Mouse (Mus musculus): ENCODE results near the gene Cyp1a2. TPM values are rescaled to one million over a fixed set of nuclear protein-coding genes. Genes with fewer than 3 reads are reported as not detected.

Cyp1a2 gene
- polyA plus RNA-seq, 1 experiment from 2014 or later, result not detected

GRCm38 (mm10) chr9:57655749-57656148 is 27.8 kb downstream of the Cyp1a2 start:
- Histone ChIP-seq H3K27me3 (peaks cover 13% of the 10 kb centered on the region; the same call in 1 of the 2 replicates), H3K9ac (replicated peaks) (peak overlapping the region; percentile 43; the same call in 1 of the 2 replicates), H3K4me1 (peaks cover 28% of the 10 kb centered on the region), H3K4me2 (replicated peaks) (peak overlapping the region; percentile 45), H3K36me3 (no peaks in the 10 kb centered on the region), H3K27ac (replicated peaks) (no peak overlapping the region), H3K9me3 (no peaks in the 10 kb centered on the region), H3K4me3 (no peak overlapping the region)
- WGBS, result 3% methylated on average over 11 of the region's 11 CpGs
- ATAC-seq (ENCODE audit: low FRiP score, low read depth), result peak; percentile 69; the same call in 1 of the 2 replicates

- Histone ChIP-seq H3K36me3 (no peaks in the 10 kb centered on the region), H3K9me3 (no peaks in the 10 kb centered on the region), H3K4me2 (replicated peaks) (no peak overlapping the region), H3K9ac (replicated peaks) (no peak overlapping the region), H3K27ac (replicated peaks) (no peak overlapping the region), H3K4me1 (peaks cover 34% of the 10 kb centered on the region), H3K27me3 (peaks cover 13% of the 10 kb centered on the region; the same call in 1 of the 2 replicates), H3K4me3 (no peak overlapping the region)
- WGBS, result 90% methylated on average over 1 of the region's 1 CpGs
- no peak for ATAC-seq (ENCODE audit: low FRiP score, low read depth)
Measured at GRCm38 (mm10) chr9:57654966-57655365, 28.5 kb downstream of the Cyp1a2 start.

- peak within 1 kb of the TSS; percentile 30 for H3K27ac ChIP-seq (replicated peaks)
- H3K27me3 ChIP-seq, result peaks cover 13% of the 10 kb centered on the region; the same call in 1 of the 2 replicates
- 37% methylated on average over 5 of the region's 5 CpGs for WGBS
- no peaks in the 10 kb centered on the region for H3K36me3 ChIP-seq
- no peak within 1 kb of the TSS for H3K4me3 ChIP-seq
- H3K4me2 ChIP-seq (replicated peaks), result no peak within 1 kb of the TSS
- no peaks in the 10 kb centered on the region for H3K9me3 ChIP-seq
- H3K4me1 ChIP-seq, result peaks cover 34% of the 10 kb centered on the region
- H3K9ac ChIP-seq (replicated peaks), result no peak within 1 kb of the TSS; the same call in 1 of the 2 replicates
- ATAC-seq (ENCODE audit: low FRiP score, low read depth), result no peak
Measured at GRCm38 (mm10) chr9:57653283-57653682, 30.2 kb downstream of the Cyp1a2 start, which contains the start of gene Csk. Gene Csk, minus strand, starts transcription at chr9:57653631.

GRCm38 (mm10) chr9:57652855-57653254 is 30.6 kb downstream of the Cyp1a2 start:
- no peak overlapping the region; the same call in 1 of the 2 replicates for H3K9ac ChIP-seq (replicated peaks)
- 12% methylated on average over 3 of the region's 3 CpGs for WGBS
- H3K36me3 ChIP-seq, result no peaks in the 10 kb centered on the region
- ATAC-seq (ENCODE audit: low FRiP score, low read depth), result peak; percentile 55
- H3K4me3 ChIP-seq, result no peak overlapping the region
- no peaks in the 10 kb centered on the region for H3K9me3 ChIP-seq
- no peak overlapping the region for H3K4me2 ChIP-seq (replicated peaks)
- peaks cover 34% of the 10 kb centered on the region for H3K4me1 ChIP-seq
- peak overlapping the region; percentile 30 for H3K27ac ChIP-seq (replicated peaks)
- peaks cover 13% of the 10 kb centered on the region; the same call in 1 of the 2 replicates for H3K27me3 ChIP-seq

- peak overlapping the region; percentile 30; the same call in 1 of the 2 replicates for H3K27ac ChIP-seq (replicated peaks)
- peaks cover 34% of the 10 kb centered on the region for H3K4me1 ChIP-seq
- H3K9ac ChIP-seq (replicated peaks), result no peak overlapping the region
- 51% methylated on average over 9 of the region's 9 CpGs for WGBS
- no peak overlapping the region for H3K4me3 ChIP-seq
- H3K4me2 ChIP-seq (replicated peaks), result no peak overlapping the region
- H3K9me3 ChIP-seq, result no peaks in the 10 kb centered on the region
- ATAC-seq (ENCODE audit: low FRiP score, low read depth), result no peak
- peaks cover 13% of the 10 kb centered on the region; the same call in 1 of the 2 replicates for H3K27me3 ChIP-seq
- H3K36me3 ChIP-seq, result no peaks in the 10 kb centered on the region
Measured at GRCm38 (mm10) chr9:57652351-57652750, 31.2 kb downstream of the Cyp1a2 start.

- ATAC-seq (ENCODE audit: low FRiP score, low read depth), result no peak
- Histone ChIP-seq H3K27ac (replicated peaks) (0 out of 2 replicates have a peak overlapping the region, but pooled peaks have one; percentile 2), H3K4me1 (peaks cover 34% of the 10 kb centered on the region), H3K36me3 (no peaks in the 10 kb centered on the region), H3K4me2 (replicated peaks) (no peak overlapping the region), H3K9me3 (no peaks in the 10 kb centered on the region), H3K9ac (replicated peaks) (no peak overlapping the region), H3K27me3 (peaks cover 15% of the 10 kb centered on the region), H3K4me3 (no peak overlapping the region)
- 29% methylated on average over 6 of the region's 6 CpGs for WGBS
Measured at GRCm38 (mm10) chr9:57650786-57651311, 32.7 kb downstream of the Cyp1a2 start.

GRCm38 (mm10) chr9:57650130-57650785 is 33.2 kb downstream of the Cyp1a2 start:
- Histone ChIP-seq H3K27me3 (peaks cover 15% of the 10 kb centered on the region), H3K9ac (replicated peaks) (no peak overlapping the region), H3K9me3 (no peaks in the 10 kb centered on the region), H3K36me3 (no peaks in the 10 kb centered on the region), H3K4me3 (no peak overlapping the region), H3K4me1 (peaks cover 37% of the 10 kb centered on the region), H3K4me2 (replicated peaks) (no peak overlapping the region), H3K27ac (replicated peaks) (0 out of 2 replicates have a peak overlapping the region, but pooled peaks have one; percentile 2)
- 95% methylated on average over 6 of the region's 6 CpGs for WGBS
- no peak for ATAC-seq (ENCODE audit: low FRiP score, low read depth)

GRCm38 (mm10) chr9:57647286-57648108 is 36.0 kb downstream of the Cyp1a2 start:
- Histone ChIP-seq H3K4me1 (peaks cover 42% of the 10 kb centered on the region), H3K36me3 (no peaks in the 10 kb centered on the region), H3K4me2 (replicated peaks) (no peak overlapping the region), H3K9ac (replicated peaks) (no peak overlapping the region), H3K27ac (replicated peaks) (no peak overlapping the region), H3K9me3 (no peaks in the 10 kb centered on the region), H3K4me3 (no peak overlapping the region), H3K27me3 (peaks cover 9% of the 10 kb centered on the region; the same call in 1 of the 2 replicates)
- ATAC-seq (ENCODE audit: low FRiP score, low read depth), result no peak
- WGBS, result 76% methylated on average over 4 of the region's 4 CpGs

- H3K4me2 ChIP-seq (replicated peaks), result no peak overlapping the region
- no peak overlapping the region for H3K9ac ChIP-seq (replicated peaks)
- no peak for ATAC-seq (ENCODE audit: low FRiP score, low read depth)
- no peak overlapping the region for H3K27ac ChIP-seq (replicated peaks)
- H3K27me3 ChIP-seq, result peaks cover 9% of the 10 kb centered on the region; the same call in 1 of the 2 replicates
- H3K4me1 ChIP-seq, result peaks cover 46% of the 10 kb centered on the region
- peaks cover 3% of the 10 kb centered on the region; the same call in 1 of the 2 replicates for H3K36me3 ChIP-seq
- WGBS, result 81% methylated on average over 12 of the region's 12 CpGs
- H3K9me3 ChIP-seq, result no peaks in the 10 kb centered on the region
- no peak overlapping the region for H3K4me3 ChIP-seq
Measured at GRCm38 (mm10) chr9:57646551-57647103, 36.9 kb downstream of the Cyp1a2 start.

- H3K27me3 ChIP-seq, result peaks cover 9% of the 10 kb centered on the region; the same call in 1 of the 2 replicates
- under 1% methylated on average over 64 of the region's 85 CpGs for WGBS
- peaks cover 3% of the 10 kb centered on the region; the same call in 1 of the 2 replicates for H3K36me3 ChIP-seq
- ATAC-seq (ENCODE audit: low FRiP score, low read depth), result peak; percentile 87
- no peaks in the 10 kb centered on the region for H3K9me3 ChIP-seq
- H3K4me1 ChIP-seq, result peaks cover 49% of the 10 kb centered on the region
- peak overlapping the region; percentile 98 for H3K4me3 ChIP-seq
- H3K4me2 ChIP-seq (replicated peaks), result peak overlapping the region; percentile 96
- peak overlapping the region; percentile 100 for H3K9ac ChIP-seq (replicated peaks)
- peak overlapping the region; percentile 98 for H3K27ac ChIP-seq (replicated peaks)
Measured at GRCm38 (mm10) chr9:57644944-57645893, 38.3 kb downstream of the Cyp1a2 start.

Measured in midbrain, embryonic 12.5 days (tissue).